In genomic region chr10:75075665-75076064, GRCm38 (mm10) we compare ENCODE assay signal across 24 mouse cellular contexts. TPM values are rescaled to one million over a fixed set of nuclear protein-coding genes. Genes with fewer than 3 reads are reported as not detected.
A peak's percentile ranks its signal among the peaks of the same experiment; 100 is the strongest.
DNase-seq lines count a peak whose midpoint lies in the region; ATAC-seq and TF ChIP-seq lines count a peak whose summit lies in the region.
"Had no signal": no experiment of that assay in that cellular context is flagged by ENCODE, and none has a peak within 500 bp of the region (broad histone marks: within the 10 kb centered on the region; RNA-seq: fewer than 3 reads in every experiment).

No protein-coding gene starts in this region.

- no peaks in the 10 kb centered on the region for H3K36me3 ChIP-seq in lung, embryonic 16.5 days (ENCODE audit: control insufficient read depth, insufficient read depth, low read length)
- H3K36me3 ChIP-seq: embryonic facial prominence, embryonic 15.5 days had no signal

- H3K4me3 ChIP-seq in lung, embryonic 16.5 days (ENCODE audit: low read length): no peak overlapping the region
- no peak overlapping the region for H3K4me3 ChIP-seq in lung, adult 2 months (replicated peaks; ENCODE audit: extremely low read depth, low read depth, low read length)
- H3K4me3 ChIP-seq: embryonic facial prominence, embryonic 13.5 days; embryonic facial prominence, embryonic 15.5 days; erythroblast, embryonic 14.5 days; forebrain, embryonic 10.5 days; forebrain, embryonic 12.5 days had no signal

- no peak overlapping the region for H3K9ac ChIP-seq in lung, embryonic 16.5 days (ENCODE audit: low read length)
- H3K9ac ChIP-seq: embryonic facial prominence, embryonic 13.5 days; embryonic facial prominence, embryonic 15.5 days; forebrain, embryonic 12.5 days had no signal

- 29% methylated on average over 5 of the region's 5 CpGs for WGBS in lung, embryonic 16.5 days
- WGBS in lung, adult 2 months: 44% methylated on average over 5 of the region's 5 CpGs

- TF ChIP-seq CTCF in lung, adult 2 months (IDR thresholded peaks at IDR 0.05; ENCODE audit: insufficient read depth, low read length): no peak

- H3K9me3 ChIP-seq in lung, embryonic 16.5 days (ENCODE audit: control insufficient read depth, low read length): no peaks in the 10 kb centered on the region
- H3K9me3 ChIP-seq: embryonic facial prominence, embryonic 13.5 days; embryonic facial prominence, embryonic 15.5 days; forebrain, embryonic 10.5 days; forebrain, embryonic 12.5 days had no signal

- TF ChIP-seq POLR2A in lung, adult 2 months (IDR thresholded peaks at IDR 0.05; ENCODE audit: borderline replicate concordance, extremely low read depth, low read depth, low read length): no peak

- peak; percentile 38 to 51 for DNase-seq in lung, adult 18-20 months
- no peak for DNase-seq in lung, postnatal 10 days
- DNase-seq in lung, postnatal 14 days: no peak
- DNase-seq in lung, postnatal 36 days: peak; percentile 56
- DNase-seq in lung, adult 2 months: no peak
- DNase-seq: adrenal gland, adult 2 months; adrenal gland, postnatal 10 days; adrenal gland, postnatal 25 days; cerebellum, adult 11 months; cerebellum, adult 18-20 months; cerebellum, adult 8-10 months; cerebellum, adult 9-11 months; cerebellum, postnatal 14 days; cerebellum, postnatal 36 days; embryo, embryonic 11 days had no signal

- no peak overlapping the region; the same call in 1 of the 2 replicates for H3K27ac ChIP-seq in lung, embryonic 16.5 days (ENCODE audit: low read length)
- H3K27ac ChIP-seq: embryonic facial prominence, embryonic 13.5 days; embryonic facial prominence, embryonic 15.5 days; forebrain, embryonic 10.5 days; forebrain, embryonic 12.5 days had no signal

- H3K4me2 ChIP-seq in lung, embryonic 16.5 days (ENCODE audit: low read depth, low read length): no peak overlapping the region
- H3K4me2 ChIP-seq: embryonic facial prominence, embryonic 13.5 days; embryonic facial prominence, embryonic 15.5 days; forebrain, embryonic 12.5 days had no signal

- ATAC-seq in lung, embryonic 16.5 days (ENCODE audit: low read depth): peak; percentile 54
- ATAC-seq: forebrain, embryonic 14.5 days had no signal

- no peaks in the 10 kb centered on the region for H3K27me3 ChIP-seq in lung, embryonic 16.5 days (ENCODE audit: control insufficient read depth, insufficient read depth, low read depth, low read length)
- H3K27me3 ChIP-seq: embryonic facial prominence, embryonic 13.5 days; embryonic facial prominence, embryonic 15.5 days; forebrain, embryonic 12.5 days had no signal

- H3K4me1 ChIP-seq in lung, embryonic 16.5 days (replicated peaks; ENCODE audit: control insufficient read depth, insufficient read depth, low read length): peaks cover 8% of the 10 kb centered on the region
- peaks cover 22% of the 10 kb centered on the region for H3K4me1 ChIP-seq in lung, adult 2 months (ENCODE audit: control insufficient read depth, insufficient read depth, low read length)

RNA-seq across cellular contexts. Expression of gene Bcr, which starts 15.3 kb away (rescaled TPM):
- 11.2 and 14.3 TPM in 2 replicates for polyA plus RNA-seq in lung, embryonic 16.5 days (2015; fragmentation: Nextera tagmentation; extraction: Ambion mirVana)
- 51.8 and 51.9 TPM in 2 replicates for polyA plus RNA-seq in lung, adult 2 months (2012; rRNA removed)

RNA-seq across cellular contexts. Expression of gene Rab36, which starts 38.8 kb away (rescaled TPM):
- polyA plus RNA-seq in lung, embryonic 16.5 days (2015; fragmentation: Nextera tagmentation; extraction: Ambion mirVana): 12.9 and 13.2 TPM in 2 replicates
- 13.4 and 19.3 TPM in 2 replicates for polyA plus RNA-seq in lung, adult 2 months (2012; rRNA removed)
- polyA plus RNA-seq: erythroblast, embryonic 14.5 days had no signal

RNA-seq across cellular contexts. Expression of gene Rsph14, which starts 43.3 kb away (rescaled TPM):
- polyA plus RNA-seq in lung, embryonic 16.5 days (2015; fragmentation: Nextera tagmentation; extraction: Ambion mirVana): 3.3 and 5.0 TPM in 2 replicates
- polyA plus RNA-seq in lung, adult 2 months (2012; rRNA removed): 3.3 and 6.1 TPM in 2 replicates
- polyA plus RNA-seq: adrenal gland, adult 2 months; C2C12; embryonic facial prominence, embryonic 11.5 days; embryonic facial prominence, embryonic 13.5 days; erythroblast, embryonic 14.5 days; forebrain, embryonic 10.5 days; forebrain, embryonic 14.5 days had no signal

Comparison
In these comparisons a context has a peak if more than half of its experiments do, and no peak if none do; other contexts are left out.
1. DNase-seq: peak in lung, adult 18-20 months (2 of 2) and lung, postnatal 36 days (single experiment); none in lung, postnatal 10 days (single experiment), lung, postnatal 14 days (single experiment) and lung, adult 2 months (single experiment).